Mouse (Mus musculus): Measurements from ENCODE around the gene Mrpl43. TPM values are rescaled to one million over a fixed set of nuclear protein-coding genes. Genes with fewer than 3 reads are reported as not detected.

Mrpl43 gene
- polyA plus RNA-seq, 1 experiment: 43.4 TPM

GRCm38 (mm10) chr19:44985159-44985988, 20.9 kb downstream of the Mrpl43 start:
- Histone ChIP-seq H3K4me3 (ENCODE audit: control insufficient read depth, low read depth, low read length) (peak overlapping the region; percentile 71), H3K27ac (ENCODE audit: control insufficient read depth, insufficient read depth, low read depth, low read length) (no peak overlapping the region), H3K27me3 (ENCODE audit: control insufficient read depth, insufficient read depth, low read length) (0 out of 2 replicates have a peak, but pooled peaks cover 2% of the 10 kb centered on the region), H3K36me3 (ENCODE audit: control insufficient read depth, insufficient read depth, low read length) (no peaks in the 10 kb centered on the region; the same call in 1 of the 2 replicates), H3K4me1 (ENCODE audit: control insufficient read depth, insufficient read depth, low read length) (peaks cover 10% of the 10 kb centered on the region)
- TF ChIP-seq CTCF (IDR thresholded peaks at IDR 0.05; ENCODE audit: control insufficient read depth, insufficient read depth, insufficient replicate concordance, low read depth, low read length) (no peak), POLR2A (IDR thresholded peaks at IDR 0.05; ENCODE audit: control insufficient read depth, low read depth, low read length) (no peak)

GRCm38 (mm10) chr19:44984420-44984819, 21.8 kb downstream of the Mrpl43 start:
- TF ChIP-seq POLR2A (IDR thresholded peaks at IDR 0.05; ENCODE audit: control insufficient read depth, low read depth, low read length) (no peak), CTCF (IDR thresholded peaks at IDR 0.05; ENCODE audit: control insufficient read depth, insufficient read depth, insufficient replicate concordance, low read depth, low read length) (no peak)
- peaks cover 1% of the 10 kb centered on the region; the same call in 1 of the 2 replicates for H3K36me3 ChIP-seq (ENCODE audit: control insufficient read depth, insufficient read depth, low read length)
- H3K4me3 ChIP-seq (ENCODE audit: control insufficient read depth, low read depth, low read length): peak overlapping the region; percentile 71
- H3K27ac ChIP-seq (ENCODE audit: control insufficient read depth, insufficient read depth, low read depth, low read length): peak overlapping the region; percentile 56
- H3K27me3 ChIP-seq (ENCODE audit: control insufficient read depth, insufficient read depth, low read length): 0 out of 2 replicates have a peak, but pooled peaks cover 2% of the 10 kb centered on the region
- H3K4me1 ChIP-seq (ENCODE audit: control insufficient read depth, insufficient read depth, low read length): peaks cover 6% of the 10 kb centered on the region

GRCm38 (mm10) chr19:44983366-44983765, 22.9 kb downstream of the Mrpl43 start:
- Histone ChIP-seq H3K27me3 (ENCODE audit: control insufficient read depth, insufficient read depth, low read length) (no peaks in the 10 kb centered on the region), H3K36me3 (ENCODE audit: control insufficient read depth, insufficient read depth, low read length) (peaks cover 1% of the 10 kb centered on the region; the same call in 1 of the 2 replicates), H3K27ac (ENCODE audit: control insufficient read depth, insufficient read depth, low read depth, low read length) (0 out of 2 replicates have a peak overlapping the region, but pooled peaks have one; percentile 17), H3K4me3 (ENCODE audit: control insufficient read depth, low read depth, low read length) (peak overlapping the region; percentile 83), H3K4me1 (ENCODE audit: control insufficient read depth, insufficient read depth, low read length) (no peaks in the 10 kb centered on the region)
- TF ChIP-seq CTCF (IDR thresholded peaks at IDR 0.05; ENCODE audit: control insufficient read depth, insufficient read depth, insufficient replicate concordance, low read depth, low read length): no peak
- no peak for TF ChIP-seq POLR2A (IDR thresholded peaks at IDR 0.05; ENCODE audit: control insufficient read depth, low read depth, low read length)

GRCm38 (mm10) chr19:44982477-44983115, 23.6 kb downstream of the Mrpl43 start:
- TF ChIP-seq POLR2A (IDR thresholded peaks at IDR 0.05; ENCODE audit: control insufficient read depth, low read depth, low read length) (no peak), CTCF (IDR thresholded peaks at IDR 0.05; ENCODE audit: control insufficient read depth, insufficient read depth, insufficient replicate concordance, low read depth, low read length) (no peak)
- no peak overlapping the region; the same call in 1 of the 2 replicates for H3K27ac ChIP-seq (ENCODE audit: control insufficient read depth, insufficient read depth, low read depth, low read length)
- no peaks in the 10 kb centered on the region for H3K4me1 ChIP-seq (ENCODE audit: control insufficient read depth, insufficient read depth, low read length)
- H3K27me3 ChIP-seq (ENCODE audit: control insufficient read depth, insufficient read depth, low read length): no peaks in the 10 kb centered on the region
- peaks cover 4% of the 10 kb centered on the region for H3K36me3 ChIP-seq (ENCODE audit: control insufficient read depth, insufficient read depth, low read length)
- H3K4me3 ChIP-seq (ENCODE audit: control insufficient read depth, low read depth, low read length): peak overlapping the region; percentile 25

GRCm38 (mm10) chr19:44980787-44981186, 25.5 kb downstream of the Mrpl43 start:
- Histone ChIP-seq H3K27ac (ENCODE audit: control insufficient read depth, insufficient read depth, low read depth, low read length) (no peak overlapping the region), H3K4me1 (ENCODE audit: control insufficient read depth, insufficient read depth, low read length) (no peaks in the 10 kb centered on the region), H3K4me3 (ENCODE audit: control insufficient read depth, low read depth, low read length) (no peak overlapping the region), H3K27me3 (ENCODE audit: control insufficient read depth, insufficient read depth, low read length) (no peaks in the 10 kb centered on the region), H3K36me3 (ENCODE audit: control insufficient read depth, insufficient read depth, low read length) (peaks cover 8% of the 10 kb centered on the region)
- TF ChIP-seq POLR2A (IDR thresholded peaks at IDR 0.05; ENCODE audit: control insufficient read depth, low read depth, low read length) (no peak), CTCF (IDR thresholded peaks at IDR 0.05; ENCODE audit: control insufficient read depth, insufficient read depth, insufficient replicate concordance, low read depth, low read length) (no peak)

GRCm38 (mm10) chr19:44977148-44977547, 29.1 kb downstream of the Mrpl43 start:
- Histone ChIP-seq H3K36me3 (ENCODE audit: control insufficient read depth, insufficient read depth, low read length) (peaks cover 9% of the 10 kb centered on the region), H3K27ac (ENCODE audit: control insufficient read depth, insufficient read depth, low read depth, low read length) (no peak overlapping the region)
- TF ChIP-seq CTCF (IDR thresholded peaks at IDR 0.05; ENCODE audit: control insufficient read depth, insufficient read depth, insufficient replicate concordance, low read depth, low read length) (no peak), POLR2A (IDR thresholded peaks at IDR 0.05; ENCODE audit: control insufficient read depth, low read depth, low read length) (no peak)

GRCm38 (mm10) chr19:44976636-44977035, 29.6 kb downstream of the Mrpl43 start:
- Histone ChIP-seq H3K27ac (ENCODE audit: control insufficient read depth, insufficient read depth, low read depth, low read length) (no peak overlapping the region), H3K4me1 (ENCODE audit: control insufficient read depth, insufficient read depth, low read length) (no peaks in the 10 kb centered on the region), H3K36me3 (ENCODE audit: control insufficient read depth, insufficient read depth, low read length) (peaks cover 9% of the 10 kb centered on the region), H3K4me3 (ENCODE audit: control insufficient read depth, low read depth, low read length) (no peak overlapping the region), H3K27me3 (ENCODE audit: control insufficient read depth, insufficient read depth, low read length) (no peaks in the 10 kb centered on the region)
- TF ChIP-seq POLR2A (IDR thresholded peaks at IDR 0.05; ENCODE audit: control insufficient read depth, low read depth, low read length): no peak
- TF ChIP-seq CTCF (IDR thresholded peaks at IDR 0.05; ENCODE audit: control insufficient read depth, insufficient read depth, insufficient replicate concordance, low read depth, low read length): no peak

More at GRCm38 (mm10) chr19:44977148-44977547, 29.1 kb downstream of the Mrpl43 start:
- Histone ChIP-seq H3K4me3 (ENCODE audit: control insufficient read depth, low read depth, low read length) (no peak overlapping the region), H3K27me3 (ENCODE audit: control insufficient read depth, insufficient read depth, low read length) (no peaks in the 10 kb centered on the region), H3K4me1 (ENCODE audit: control insufficient read depth, insufficient read depth, low read length) (no peaks in the 10 kb centered on the region)
